Mouse (Mus musculus) lung, adult 2 months (tissue): ENCODE data around the gene D1Pas1.

Experiments
- CTCF ChIP-seq: fragments of 200-500 bp; IDR thresholded peaks from 2 replicates; pipeline ENCODE4 v1.5.1; 2011; ENCODE audit warnings: mild to moderate bottlenecking, low read length, control low read depth; ENCODE audit not compliant: insufficient read depth
- POLR2A ChIP-seq: fragments of 200-500 bp; IDR thresholded peaks from 2 replicates; pipeline ENCODE4 v1.6.1; 2011; ENCODE audit warnings: low read depth, mild to moderate bottlenecking, control low read depth, low read length, borderline replicate concordance; ENCODE audit errors: extremely low read depth

DNA sequence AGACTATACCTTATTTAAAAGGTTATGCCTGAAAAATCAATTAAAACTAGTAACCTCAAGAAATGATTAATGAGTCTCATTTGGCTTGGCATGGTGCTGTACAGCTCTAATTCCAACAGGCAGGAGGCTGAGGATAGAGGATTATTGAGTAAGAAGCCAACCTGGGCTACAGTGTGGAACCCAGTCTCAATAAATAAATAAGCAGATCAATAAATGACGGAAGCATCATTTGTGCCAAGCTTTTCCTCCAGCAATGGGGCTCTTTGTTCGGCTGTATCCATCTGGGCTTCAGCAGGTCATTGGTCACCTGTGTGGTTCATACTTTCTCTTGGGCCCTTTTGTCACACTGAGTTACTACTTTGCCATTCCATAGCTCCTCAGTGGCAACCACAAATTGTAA, 46.9 kb downstream of the D1Pas1 start:
- TF ChIP-seq POLR2A (no peak), CTCF (no peak)
